Mouse (Mus musculus): ENCODE data around the gene Ovol1. TPM values are rescaled to one million over a fixed set of nuclear protein-coding genes. Genes with fewer than 3 reads are reported as not detected.

Gene Ovol1
- 0.05 TPM in 1 of 2 replicates, not detected in the other for polyA plus RNA-seq (2012; rRNA removed)

GRCm38 (mm10) chr19:5560457-5561041 lies at the start of gene Ovol1:
Gene Ovol1 (minus strand): TSS chr19:5560646.
- 1% methylated on average over 57 of the region's 57 CpGs for WGBS
- 0 out of 2 replicates have a peak, but pooled peaks cover 4% of the 10 kb centered on the region for H3K4me1 ChIP-seq (ENCODE audit: control insufficient read depth, insufficient read depth, low read length)
- H3K27ac ChIP-seq (ENCODE audit: insufficient read depth, low read length) = no peak within 1 kb of the TSS
- DNase-seq = no peak
- H3K27me3 ChIP-seq (ENCODE audit: control insufficient read depth, insufficient read depth, low read length) = peaks cover 7% of the 10 kb centered on the region; the same call in 1 of the 2 replicates
- peak within 1 kb of the TSS; percentile 30 for H3K4me3 ChIP-seq (replicated peaks; ENCODE audit: insufficient read depth, low read depth, low read length)
- no peak for TF ChIP-seq POLR2A (IDR thresholded peaks at IDR 0.05; ENCODE audit: borderline replicate concordance, insufficient read depth, low read length)
- TF ChIP-seq CTCF (IDR thresholded peaks at IDR 0.05; ENCODE audit: borderline replicate concordance, insufficient read depth, low read depth, low read length) = no peak

GRCm38 (mm10) chr19:5609547-5610404 lies 49.3 kb upstream of the Ovol1 start, which contains the start of gene Kat5:
Gene Kat5 (minus strand): TSS chr19:5610237.
- Histone ChIP-seq H3K27me3 (ENCODE audit: control insufficient read depth, insufficient read depth, low read length) (no peaks in the 10 kb centered on the region), H3K27ac (ENCODE audit: insufficient read depth, low read length) (peak within 1 kb of the TSS; percentile 92), H3K4me1 (ENCODE audit: control insufficient read depth, insufficient read depth, low read length) (peaks cover 10% of the 10 kb centered on the region), H3K4me3 (replicated peaks; ENCODE audit: insufficient read depth, low read depth, low read length) (peak within 1 kb of the TSS; percentile 86)
- peak; percentile 92 to 99 for DNase-seq
- TF ChIP-seq POLR2A (IDR thresholded peaks at IDR 0.05; ENCODE audit: borderline replicate concordance, insufficient read depth, low read length) (peak; percentile 84; the same call in 1 of the 2 replicates), CTCF (IDR thresholded peaks at IDR 0.05; ENCODE audit: borderline replicate concordance, insufficient read depth, low read depth, low read length) (no peak)
- WGBS = 2% methylated on average over 55 of the region's 55 CpGs

GRCm38 (mm10) chr19:5609171-5609546 lies 48.7 kb upstream of the Ovol1 start:
- TF ChIP-seq POLR2A (IDR thresholded peaks at IDR 0.05; ENCODE audit: borderline replicate concordance, insufficient read depth, low read length) (no peak), CTCF (IDR thresholded peaks at IDR 0.05; ENCODE audit: borderline replicate concordance, insufficient read depth, low read depth, low read length) (no peak)
- Histone ChIP-seq H3K4me1 (ENCODE audit: control insufficient read depth, insufficient read depth, low read length) (peaks cover 11% of the 10 kb centered on the region), H3K4me3 (replicated peaks; ENCODE audit: insufficient read depth, low read depth, low read length) (peak overlapping the region; percentile 86), H3K27me3 (ENCODE audit: control insufficient read depth, insufficient read depth, low read length) (no peaks in the 10 kb centered on the region), H3K27ac (ENCODE audit: insufficient read depth, low read length) (peak overlapping the region; percentile 36; the same call in 1 of the 2 replicates)
- 37% methylated on average over 10 of the region's 10 CpGs for WGBS
- DNase-seq = no peak

- Histone ChIP-seq H3K4me3 (replicated peaks; ENCODE audit: insufficient read depth, low read depth, low read length) (peak overlapping the region; percentile 86), H3K27me3 (ENCODE audit: control insufficient read depth, insufficient read depth, low read length) (no peaks in the 10 kb centered on the region), H3K4me1 (ENCODE audit: control insufficient read depth, insufficient read depth, low read length) (peaks cover 15% of the 10 kb centered on the region), H3K27ac (ENCODE audit: insufficient read depth, low read length) (no peak overlapping the region)
- DNase-seq = no peak
- TF ChIP-seq POLR2A (IDR thresholded peaks at IDR 0.05; ENCODE audit: borderline replicate concordance, insufficient read depth, low read length) (no peak), CTCF (IDR thresholded peaks at IDR 0.05; ENCODE audit: borderline replicate concordance, insufficient read depth, low read depth, low read length) (no peak)
- WGBS = 93% methylated on average over 13 of the region's 13 CpGs
These were observed 48.3 kb upstream of the Ovol1 start for GRCm38 (mm10) chr19:5608707-5609106.

GRCm38 (mm10) chr19:5607705-5608410 lies 47.4 kb upstream of the Ovol1 start:
- Histone ChIP-seq H3K4me1 (ENCODE audit: control insufficient read depth, insufficient read depth, low read length) (peaks cover 22% of the 10 kb centered on the region), H3K27me3 (ENCODE audit: control insufficient read depth, insufficient read depth, low read length) (no peaks in the 10 kb centered on the region), H3K27ac (ENCODE audit: insufficient read depth, low read length) (no peak overlapping the region), H3K4me3 (replicated peaks; ENCODE audit: insufficient read depth, low read depth, low read length) (no peak overlapping the region)
- TF ChIP-seq POLR2A (IDR thresholded peaks at IDR 0.05; ENCODE audit: borderline replicate concordance, insufficient read depth, low read length) (no peak), CTCF (IDR thresholded peaks at IDR 0.05; ENCODE audit: borderline replicate concordance, insufficient read depth, low read depth, low read length) (no peak)
- whole genome bisulfite sequencing = 88% methylated on average over 26 of the region's 26 CpGs
- peak in 1 of 2 experiments; percentile 24 for DNase-seq

- WGBS = 71% methylated on average over 8 of the region's 8 CpGs
- Histone ChIP-seq H3K4me3 (replicated peaks; ENCODE audit: insufficient read depth, low read depth, low read length) (no peak overlapping the region), H3K27me3 (ENCODE audit: control insufficient read depth, insufficient read depth, low read length) (no peaks in the 10 kb centered on the region), H3K27ac (ENCODE audit: insufficient read depth, low read length) (no peak overlapping the region), H3K4me1 (ENCODE audit: control insufficient read depth, insufficient read depth, low read length) (peaks cover 26% of the 10 kb centered on the region)
- no peak for DNase-seq
- TF ChIP-seq CTCF (IDR thresholded peaks at IDR 0.05; ENCODE audit: borderline replicate concordance, insufficient read depth, low read depth, low read length) (no peak), POLR2A (IDR thresholded peaks at IDR 0.05; ENCODE audit: borderline replicate concordance, insufficient read depth, low read length) (no peak)
These were observed 45.8 kb upstream of the Ovol1 start for GRCm38 (mm10) chr19:5606196-5606595.

- no peak for DNase-seq
- WGBS = 75% methylated on average over 7 of the region's 7 CpGs
- H3K4me1 ChIP-seq (ENCODE audit: control insufficient read depth, insufficient read depth, low read length) = peaks cover 26% of the 10 kb centered on the region
These were observed 44.7 kb upstream of the Ovol1 start for GRCm38 (mm10) chr19:5605126-5605525.

More at GRCm38 (mm10) chr19:5605126-5605525, 44.7 kb upstream of the Ovol1 start:
- TF ChIP-seq POLR2A (IDR thresholded peaks at IDR 0.05; ENCODE audit: borderline replicate concordance, insufficient read depth, low read length) (no peak), CTCF (IDR thresholded peaks at IDR 0.05; ENCODE audit: borderline replicate concordance, insufficient read depth, low read depth, low read length) (no peak)
- H3K4me3 ChIP-seq (replicated peaks; ENCODE audit: insufficient read depth, low read depth, low read length) = no peak overlapping the region
- no peak overlapping the region for H3K27ac ChIP-seq (ENCODE audit: insufficient read depth, low read length)
- H3K27me3 ChIP-seq (ENCODE audit: control insufficient read depth, insufficient read depth, low read length) = no peaks in the 10 kb centered on the region

Measured in cerebellum, adult 2 months (tissue).